Mouse (Mus musculus) urinary bladder, postnatal 10 days (tissue): Measurements from ENCODE around the gene Eif2b4.
A peak's percentile ranks its signal among the peaks of the same experiment; 100 is the strongest.

Experiments
- DNase-seq: peaks from one replicate; pipeline ENCODE4 v3.0.0; 2022; ENCODE audit warnings: low spot score

Eif2b4 gene

DNA sequence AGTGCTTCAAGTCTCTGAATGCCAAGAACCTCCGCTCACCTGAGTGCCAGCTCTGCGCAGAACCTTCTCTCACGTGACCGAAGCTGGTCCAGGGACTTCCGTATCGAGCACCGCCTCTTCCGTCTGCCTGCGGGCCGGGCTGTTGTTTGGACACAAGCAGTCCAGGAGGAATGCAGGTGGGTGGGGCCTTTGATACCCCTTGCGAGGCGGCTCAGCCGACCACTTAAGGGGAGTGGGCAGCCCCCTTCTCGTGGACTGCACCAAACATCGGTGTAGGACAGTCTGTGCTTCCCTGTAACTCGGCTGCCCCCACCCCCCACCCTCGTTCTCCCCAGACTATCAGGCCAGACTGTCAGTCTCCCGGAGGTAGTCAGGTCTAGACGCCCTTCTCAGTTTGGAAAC, 39.1 kb downstream of the Eif2b4 start, which contains the start of gene Mpv17:
Gene Mpv17 (minus strand): TSS at position 100 of the 402 bp plus-strand sequence.
- DNase-seq, result peak; percentile 46

DNA sequence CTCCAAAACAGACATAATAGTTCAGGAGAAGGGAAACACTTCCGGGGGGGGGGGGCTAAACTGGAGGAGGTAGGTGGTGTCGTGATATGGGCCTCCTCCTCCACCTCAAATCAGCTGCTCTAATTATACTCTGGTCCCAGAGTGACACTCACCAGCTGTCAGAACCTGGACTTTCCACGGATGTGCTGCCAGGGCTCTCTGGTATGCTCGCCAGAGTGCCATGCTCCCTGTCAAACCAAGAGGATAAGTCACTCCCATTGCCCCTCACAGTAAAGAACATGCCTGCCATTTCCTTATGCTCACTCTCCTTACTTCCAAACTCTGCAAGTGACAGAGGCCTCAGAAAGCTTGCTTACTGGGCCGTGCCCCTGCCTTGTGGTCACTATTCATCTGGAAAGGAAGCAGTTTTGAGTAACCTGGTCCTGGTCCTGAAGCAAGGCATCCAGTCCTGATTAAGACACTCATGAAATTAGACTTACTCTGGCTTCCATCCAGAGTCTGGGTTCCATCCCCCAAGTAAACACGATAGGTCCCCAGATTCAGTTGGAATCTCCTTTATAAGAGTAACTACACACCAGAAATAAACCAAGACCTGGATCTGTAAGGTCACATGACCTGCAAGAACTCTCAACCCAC, 39.6 kb downstream of the Eif2b4 start:
- DNase-seq, result no peak

- DNase-seq, result no peak
Measured at GRCm38 (mm10) chr5:31151746-31152145, 41.5 kb downstream of the Eif2b4 start.

- no peak for DNase-seq
Measured at GRCm38 (mm10) chr5:31149781-31150180, 43.4 kb downstream of the Eif2b4 start.

DNA sequence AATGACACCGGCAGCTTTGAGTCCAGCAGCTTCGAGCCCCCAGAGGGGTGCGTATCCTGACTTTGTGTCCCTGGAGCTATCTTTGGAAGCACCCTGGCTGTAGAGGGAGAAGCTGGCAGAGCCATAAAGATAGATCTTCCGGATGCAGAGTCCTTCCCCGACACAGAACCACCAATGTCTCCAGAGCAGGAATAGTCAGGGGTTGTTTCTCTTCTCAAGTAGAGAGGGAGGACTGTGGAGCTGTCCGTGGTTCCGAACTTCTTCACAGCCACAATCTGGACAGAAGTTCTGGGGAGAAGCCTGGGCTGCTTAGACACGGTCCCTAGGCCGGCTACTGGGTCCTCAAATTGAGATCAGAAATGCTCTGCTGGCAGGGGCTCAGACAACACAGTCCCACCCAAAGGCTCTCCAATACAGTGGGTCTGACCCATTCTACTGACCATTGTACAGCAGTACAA, 54.2 kb downstream of the Eif2b4 start:
- no peak for DNase-seq

GRCm38 (mm10) chr5:31138241-31138967, 54.8 kb downstream of the Eif2b4 start, which contains the start of gene Ucn:
Ucn (minus strand) TSS chr5:31138829.
- DNase-seq, result no peak

DNA sequence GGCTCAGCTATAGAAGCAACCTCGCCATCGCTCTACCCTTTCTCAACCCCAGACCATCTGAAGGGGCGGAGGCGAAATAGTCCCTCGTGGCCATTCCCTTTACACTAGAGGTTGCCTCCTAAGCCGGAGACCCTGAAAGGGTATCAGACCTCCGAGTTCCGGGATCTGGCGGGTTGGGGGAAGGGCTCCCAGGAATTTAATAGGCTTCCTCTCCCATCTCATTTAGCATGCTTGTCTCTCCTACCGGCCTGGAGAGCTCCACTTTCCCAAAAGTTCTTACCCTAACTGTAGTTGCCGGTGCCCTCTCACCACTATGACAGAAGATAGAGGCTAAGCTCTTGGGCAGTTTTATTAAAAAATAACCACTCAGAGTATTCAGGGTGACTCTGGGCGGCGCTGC, 55.6 kb downstream of the Eif2b4 start:
- DNase-seq, result no peak
